Mouse (Mus musculus) ovary, postnatal 14 days (tissue): Measurements from ENCODE around the gene Kpna1.
"Not testable (repeated sequence)": the region's sequence is repeated elsewhere in the genome, so short reads cannot be mapped to it uniquely, and the experiment has no call there.

Experiments used
- DNase-seq: peaks from one replicate; pipeline ENCODE4 v3.0.0; 2022; ENCODE audit warnings: low spot score

Gene Kpna1

DNA sequence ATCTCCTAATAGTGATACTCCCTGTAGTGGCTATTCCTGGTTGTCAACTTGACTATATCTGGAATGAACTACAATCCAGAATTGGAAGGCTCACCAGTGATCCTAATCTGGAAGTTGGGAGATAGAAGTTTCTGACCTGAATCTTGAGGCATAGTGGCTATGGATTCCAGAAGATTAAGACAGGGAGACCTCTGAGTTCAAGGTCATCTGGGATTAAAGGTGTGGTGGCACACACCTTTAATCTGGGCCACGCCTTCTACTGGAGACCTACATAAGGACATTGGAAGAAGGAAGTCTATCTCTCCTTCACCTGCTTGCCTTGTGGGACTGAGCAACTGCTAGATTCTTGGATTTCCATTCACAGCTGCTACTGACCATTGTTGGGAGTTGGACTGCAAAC is at the start of gene Kpna1:
TSS of gene Kpna1 (plus strand) at position 301 of the 400 bp plus-strand sequence.
- DNase-seq, result not testable (repeated sequence)

DNA sequence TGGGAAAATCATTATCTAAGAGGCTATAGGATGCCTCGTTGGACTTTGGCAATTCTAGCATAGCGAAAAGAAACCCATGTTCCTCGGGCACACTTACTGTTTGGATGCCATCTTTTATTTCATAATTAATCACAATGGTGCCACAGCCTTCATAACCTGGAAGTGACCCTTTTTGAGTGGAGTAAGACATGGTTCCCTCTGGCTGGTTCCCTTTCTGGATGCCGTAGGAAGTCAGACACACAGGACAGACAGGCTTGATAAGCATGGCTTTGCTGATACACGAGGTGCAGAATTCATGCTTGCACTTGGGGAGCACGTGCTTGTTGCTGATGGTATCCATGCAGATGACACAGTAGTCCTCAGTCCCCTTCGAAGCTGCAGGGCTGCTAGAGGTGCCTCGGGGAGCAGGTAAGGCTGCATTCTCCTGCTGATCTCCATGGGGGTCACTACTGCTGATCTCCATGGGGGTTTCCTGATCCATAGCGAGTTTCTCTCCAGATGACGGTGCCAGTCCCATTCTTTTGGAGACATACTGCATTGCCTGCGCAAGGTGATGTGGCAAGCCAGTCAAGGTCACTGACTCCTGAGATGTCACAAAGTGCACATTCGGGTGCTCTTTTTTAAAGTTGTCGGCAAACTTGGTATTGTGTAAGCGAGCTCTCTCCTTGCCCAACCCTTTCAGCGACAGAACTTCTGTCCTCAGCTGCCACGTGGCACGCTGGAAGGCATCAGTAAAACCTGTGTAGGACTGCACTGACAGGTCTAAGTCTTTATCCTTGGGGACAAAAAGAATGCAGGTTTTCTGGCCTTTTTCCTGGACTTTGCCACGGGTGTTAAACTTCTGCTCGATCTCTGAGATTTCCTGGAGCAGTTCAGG is 46.1 kb upstream of the Kpna1 start:
- no peak for DNase-seq

DNA sequence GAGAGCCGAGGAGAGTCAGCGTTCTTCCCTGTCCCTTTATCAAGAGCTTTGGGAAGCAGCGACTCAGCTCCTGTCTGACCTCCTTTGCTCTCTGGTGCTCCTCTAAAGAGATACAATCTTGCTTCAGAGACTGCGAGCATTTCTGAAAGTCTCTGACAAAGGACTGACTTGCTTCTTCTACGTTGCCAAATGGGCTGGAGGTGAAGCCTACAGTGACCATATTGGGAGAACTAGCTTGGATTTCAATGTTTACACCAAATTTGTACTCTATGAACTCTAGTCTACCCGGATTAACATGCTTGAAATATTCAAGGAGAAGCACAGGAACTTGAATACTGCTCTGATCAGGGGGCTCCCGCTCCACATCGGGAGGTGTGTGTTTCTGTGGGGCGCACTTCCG is 45.4 kb upstream of the Kpna1 start:
- no peak for DNase-seq

DNA sequence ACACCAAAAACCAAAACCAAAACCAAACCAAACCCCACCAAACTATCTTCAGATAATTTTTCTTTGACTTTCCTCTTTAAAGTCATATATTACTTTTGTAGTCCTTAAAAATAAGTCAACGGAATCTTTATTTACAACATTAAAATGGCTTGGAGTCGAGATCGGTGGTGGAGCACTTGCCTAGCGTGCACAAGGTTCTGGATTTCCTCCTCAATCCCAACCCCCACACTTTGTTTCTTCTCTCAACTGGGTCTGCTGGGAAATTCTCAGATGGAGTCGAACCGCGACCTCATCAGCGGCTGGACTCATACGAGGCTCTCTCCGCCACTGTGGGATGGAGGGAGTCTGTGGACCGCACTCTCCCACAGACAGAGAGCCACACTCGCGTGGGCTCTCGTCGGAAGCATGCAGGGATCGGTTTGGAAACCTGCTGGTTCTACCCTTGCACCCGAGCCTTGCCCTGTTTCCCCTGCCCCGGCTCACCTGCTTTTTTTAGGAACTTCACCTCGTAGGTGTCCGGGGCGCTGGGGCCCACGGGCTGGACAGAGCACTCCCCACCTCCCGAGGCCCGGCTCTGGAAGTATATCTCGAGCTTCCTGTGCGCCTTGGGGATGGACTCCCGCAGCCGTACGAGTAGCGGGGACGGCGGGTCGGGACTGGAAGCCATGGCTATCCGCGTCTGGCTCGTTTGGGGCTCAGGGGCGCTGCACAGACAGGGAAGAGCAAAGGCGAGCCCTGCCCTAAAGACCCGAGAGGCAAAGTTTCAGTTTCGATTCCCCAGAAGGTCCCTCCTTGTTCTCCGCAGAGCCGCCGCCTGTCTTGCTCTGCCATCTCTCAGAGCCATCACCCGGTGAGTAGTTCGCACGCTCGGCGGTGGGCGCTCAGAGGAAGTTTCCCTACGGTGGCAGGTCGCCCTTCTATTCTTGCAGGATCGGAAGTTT is 40.1 kb upstream of the Kpna1 start, which contains the start of the genes Parp9 and Dtx3l:
TSS of gene Parp9 (plus strand) at position 260 of the 941 bp plus-strand sequence.
TSS of gene Dtx3l (minus strand) at position 941 of the 941 bp plus-strand sequence.
- DNase-seq, result peak; percentile 54

DNA sequence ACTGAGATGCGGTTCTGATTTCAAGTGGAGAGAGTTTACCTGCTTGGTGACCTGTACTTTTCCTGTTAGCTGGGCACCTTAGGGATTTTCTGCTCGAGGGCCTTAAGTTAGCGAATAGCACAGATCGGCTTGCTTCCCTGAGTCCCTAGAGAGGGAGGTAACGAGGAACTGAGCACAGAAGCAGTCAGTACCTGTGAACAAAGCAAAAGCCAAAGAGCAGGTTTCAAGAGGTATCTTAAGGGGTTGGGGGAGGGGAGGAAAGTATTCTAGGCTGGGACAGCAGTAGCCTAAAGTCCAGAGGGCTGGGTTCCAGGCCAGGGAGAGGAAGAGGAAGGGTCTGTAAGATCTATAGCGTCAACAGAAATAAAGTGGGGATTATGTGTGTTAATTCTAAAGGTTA is 39.3 kb upstream of the Kpna1 start:
- no peak for DNase-seq

DNA sequence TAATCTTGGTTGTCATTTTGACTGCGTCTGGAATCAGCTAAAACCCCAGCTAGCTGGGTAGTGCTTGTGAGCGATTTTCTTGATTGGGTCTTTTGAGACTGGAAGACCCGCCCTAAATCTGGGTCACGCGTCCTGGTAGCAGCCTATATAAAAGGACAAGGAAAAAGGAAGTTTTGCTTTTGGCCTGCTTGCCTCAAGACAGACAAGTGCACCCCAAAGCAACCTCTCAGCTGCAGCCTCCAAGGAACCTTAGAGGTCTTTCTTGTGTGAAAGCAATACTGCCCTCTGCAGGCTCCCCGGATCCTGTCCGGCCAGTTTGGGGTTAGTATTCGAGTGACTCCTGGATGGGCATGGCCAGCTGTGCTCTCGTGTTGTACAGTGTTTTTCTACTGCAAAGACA is 38.9 kb upstream of the Kpna1 start:
- peak; percentile 75 for DNase-seq

DNA sequence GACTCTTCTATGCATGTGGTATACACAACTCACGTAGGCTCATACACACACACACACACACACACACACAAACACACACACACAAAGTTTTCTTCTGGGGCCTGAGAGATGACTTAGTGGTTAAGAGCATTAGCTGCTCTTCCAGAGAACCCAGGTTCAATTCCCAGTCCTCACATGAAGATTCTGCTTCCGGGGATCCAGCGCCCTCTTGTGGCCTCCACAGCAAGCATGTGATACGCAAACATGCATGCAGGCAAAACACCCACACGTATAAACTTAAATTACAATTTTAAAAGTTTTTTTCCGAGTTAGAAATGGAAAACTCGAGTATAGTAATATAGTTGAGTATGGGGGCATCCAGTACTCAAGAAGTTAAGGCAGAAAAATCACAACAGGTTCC is 37.2 kb upstream of the Kpna1 start:
- DNase-seq, result no peak

DNA sequence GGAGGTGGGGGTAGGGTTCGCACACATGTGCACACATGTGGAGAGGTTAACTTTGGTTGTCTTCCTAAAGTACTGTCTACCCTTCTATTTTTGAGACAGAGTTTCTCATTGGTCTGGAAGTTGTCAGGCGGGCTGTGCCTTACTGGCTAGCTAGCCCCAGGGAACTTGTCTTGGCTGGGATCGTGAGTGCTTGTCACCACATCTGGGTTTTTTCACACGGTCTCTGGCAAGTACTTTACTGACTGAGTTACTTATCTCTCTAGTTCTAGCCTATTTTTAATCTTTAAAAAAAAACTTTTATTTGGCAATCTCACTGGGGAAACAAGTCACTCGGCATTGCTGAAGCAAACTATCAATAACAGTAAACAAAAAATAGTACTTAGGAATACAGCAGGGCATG is 29.3 kb upstream of the Kpna1 start:
- DNase-seq, result no peak

DNA sequence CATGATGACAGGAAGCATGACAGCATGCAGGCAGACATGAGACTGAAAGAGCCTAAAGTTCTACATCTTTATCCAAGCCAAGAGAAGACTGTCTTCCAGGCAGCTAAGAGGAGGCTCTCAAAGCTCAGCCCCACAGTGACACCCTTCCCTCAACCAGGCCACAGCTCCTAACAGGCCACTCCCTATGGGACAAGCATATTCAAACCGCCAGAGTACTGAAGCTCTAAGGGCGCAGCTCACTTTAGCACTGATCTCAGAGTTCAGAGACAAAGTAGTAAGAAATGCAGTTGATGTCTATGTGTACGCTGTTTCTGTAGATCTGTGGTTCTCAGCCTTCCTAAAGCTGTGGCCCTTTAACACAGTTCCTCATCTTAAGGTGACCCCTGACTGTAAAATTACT is 27.3 kb upstream of the Kpna1 start:
- no peak for DNase-seq

DNA sequence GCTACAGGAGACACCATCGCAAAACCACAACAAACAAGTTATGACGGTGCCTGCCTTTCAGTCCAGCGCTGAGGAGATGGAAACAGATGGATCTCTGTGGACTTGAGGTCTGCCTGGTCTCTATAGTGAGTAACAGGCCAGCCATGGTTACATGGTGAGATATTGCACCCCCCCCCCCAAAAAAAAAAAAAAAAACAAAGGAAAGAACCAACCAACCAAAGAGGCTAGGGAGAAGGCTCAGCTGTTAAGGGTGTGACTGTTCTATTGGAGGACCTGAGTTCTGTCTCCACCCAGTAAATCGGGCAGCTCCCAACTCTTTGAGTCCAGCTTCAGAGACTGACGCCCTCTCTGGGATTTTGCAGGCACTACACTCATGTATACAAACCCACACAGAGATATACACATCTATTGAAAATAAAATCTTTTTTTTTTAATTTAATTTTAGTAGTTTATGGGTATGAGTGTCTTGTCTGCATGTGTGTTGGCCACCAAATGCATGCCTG is 25.9 kb upstream of the Kpna1 start:
- DNase-seq, result no peak

DNA sequence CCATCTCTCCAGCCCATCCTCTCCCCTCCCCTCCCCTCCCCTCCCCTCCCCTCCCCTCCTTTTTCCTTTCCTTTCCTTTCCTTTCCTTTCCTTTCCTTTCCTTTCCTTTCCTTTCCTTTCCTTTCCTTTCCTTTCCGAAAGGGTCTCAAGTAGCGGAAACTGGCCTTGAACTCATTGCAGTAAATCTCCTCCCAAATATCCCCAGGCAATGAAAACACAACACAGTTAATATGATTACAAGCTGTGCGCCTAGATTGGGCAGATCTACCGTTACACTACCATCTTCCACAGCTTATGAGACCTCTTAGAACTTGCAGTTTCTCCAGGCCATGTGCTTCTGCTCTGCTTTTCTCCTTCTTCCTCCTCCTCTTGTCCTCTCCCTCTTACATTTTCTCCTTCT is 12.6 kb upstream of the Kpna1 start:
- DNase-seq, result not testable (repeated sequence)

DNA sequence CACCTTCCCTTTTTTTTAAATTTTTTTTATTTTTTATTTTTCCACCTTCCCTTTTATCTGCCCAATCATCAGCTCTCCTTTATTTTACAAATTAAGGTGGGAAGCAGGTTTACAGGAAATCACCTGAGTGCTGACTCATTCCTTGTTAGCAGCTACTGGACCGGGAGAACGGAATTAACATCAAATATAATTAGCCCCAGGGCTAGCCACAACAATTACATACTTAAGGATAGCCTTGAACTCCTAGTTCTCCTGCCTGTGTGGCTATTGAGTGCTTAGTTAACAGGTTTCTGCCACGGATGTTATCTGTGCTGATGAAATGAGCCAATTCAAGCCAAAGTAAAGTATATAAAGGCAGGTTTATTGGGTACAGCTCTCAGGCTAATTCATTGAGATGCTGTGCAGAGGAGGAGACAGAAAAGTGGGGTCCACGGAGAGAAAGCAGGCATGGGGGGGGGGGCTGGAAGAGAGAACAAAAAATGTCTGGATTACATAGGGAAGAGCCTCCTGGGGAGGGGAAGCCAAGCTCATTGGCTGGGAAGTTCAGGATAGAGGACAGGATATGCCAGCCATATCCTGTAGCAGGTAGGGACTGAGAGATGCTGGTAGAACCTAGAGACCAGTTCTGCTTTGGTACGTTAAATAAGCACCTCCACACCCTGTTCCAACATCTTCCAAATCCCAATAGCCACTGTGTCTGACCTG is 12.0 kb upstream of the Kpna1 start:
- DNase-seq, result no peak

DNA sequence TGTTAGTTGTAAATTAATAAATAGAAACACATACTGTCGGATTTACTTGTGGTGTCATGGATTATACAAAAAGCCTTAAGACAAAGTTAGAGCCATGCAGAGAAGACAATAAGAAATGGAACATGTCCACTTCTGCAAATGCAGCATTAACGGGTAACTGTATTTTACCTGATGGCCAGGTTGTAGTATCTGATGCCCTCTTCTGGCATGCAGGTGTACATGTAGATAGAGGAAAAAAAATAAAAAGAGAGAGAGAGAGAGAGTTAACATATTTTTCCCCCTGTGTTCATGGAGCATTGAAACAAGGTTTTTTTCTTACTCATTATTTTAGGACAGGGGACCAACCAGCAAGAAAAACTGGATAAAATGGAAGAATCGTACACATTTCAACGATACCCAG is 11.2 kb upstream of the Kpna1 start:
- no peak for DNase-seq

DNA sequence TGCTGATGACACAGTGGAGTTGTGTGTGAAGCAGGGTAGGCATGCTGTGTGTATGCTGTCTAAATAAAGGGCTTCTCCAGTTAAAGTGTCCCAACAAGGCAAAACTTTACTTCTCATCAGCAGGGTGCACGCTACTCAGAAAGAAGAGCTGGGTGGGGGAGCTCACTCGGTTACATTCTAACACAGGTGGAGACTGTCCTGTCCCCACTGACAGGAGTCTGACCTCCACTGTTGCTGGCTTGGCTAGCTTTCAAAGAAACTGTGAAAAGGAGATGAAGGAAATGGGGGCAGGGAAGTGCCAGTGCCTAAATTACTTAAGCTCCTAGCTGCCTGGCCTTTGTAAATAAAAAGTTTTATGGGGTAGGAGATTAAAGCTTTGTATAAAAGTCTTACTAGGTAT is 10.4 kb upstream of the Kpna1 start:
- no peak for DNase-seq

DNA sequence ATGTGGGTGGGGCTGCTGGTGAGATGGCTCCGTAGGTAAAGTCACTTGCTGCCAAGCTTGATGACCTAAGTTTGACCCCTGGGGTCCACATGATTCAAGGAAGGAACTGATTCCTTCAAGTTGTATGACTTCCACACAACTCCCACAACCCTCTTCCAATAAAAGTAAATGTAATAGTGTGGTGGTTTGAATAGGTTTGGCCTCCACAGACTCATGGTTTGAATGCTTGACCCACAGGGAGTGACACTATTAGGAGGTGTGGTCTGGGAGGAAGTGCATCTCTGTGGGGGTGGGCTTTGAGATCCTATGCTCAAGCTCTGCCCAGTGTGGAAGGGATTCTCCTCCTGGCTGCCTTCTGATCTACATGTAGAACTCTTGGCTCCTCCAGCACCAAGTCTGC is 4.5 kb upstream of the Kpna1 start:
- DNase-seq, result no peak

DNA sequence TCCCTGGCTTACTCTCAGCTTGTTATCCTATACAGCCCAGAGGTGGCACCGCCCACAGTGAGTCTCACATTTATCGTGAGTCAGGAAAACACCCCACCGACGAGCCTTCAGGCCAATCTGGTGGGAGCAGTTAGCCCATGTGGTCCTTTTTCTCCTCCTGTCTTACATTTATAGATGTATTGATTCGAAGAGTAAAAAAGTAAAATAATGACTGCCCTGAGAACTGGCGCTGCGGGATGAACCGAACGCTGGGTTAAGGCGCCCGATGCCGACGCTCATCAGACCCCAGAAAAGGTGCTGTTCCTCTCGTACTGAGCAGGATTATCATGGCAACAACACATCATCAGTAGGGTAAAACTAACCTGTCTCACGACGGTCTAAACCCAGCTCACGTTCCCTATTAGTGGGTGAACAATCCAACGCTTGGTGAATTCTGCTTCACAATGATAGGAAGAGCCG is 2.8 kb downstream of the Kpna1 start:
- peak; percentile 100 for DNase-seq

DNA sequence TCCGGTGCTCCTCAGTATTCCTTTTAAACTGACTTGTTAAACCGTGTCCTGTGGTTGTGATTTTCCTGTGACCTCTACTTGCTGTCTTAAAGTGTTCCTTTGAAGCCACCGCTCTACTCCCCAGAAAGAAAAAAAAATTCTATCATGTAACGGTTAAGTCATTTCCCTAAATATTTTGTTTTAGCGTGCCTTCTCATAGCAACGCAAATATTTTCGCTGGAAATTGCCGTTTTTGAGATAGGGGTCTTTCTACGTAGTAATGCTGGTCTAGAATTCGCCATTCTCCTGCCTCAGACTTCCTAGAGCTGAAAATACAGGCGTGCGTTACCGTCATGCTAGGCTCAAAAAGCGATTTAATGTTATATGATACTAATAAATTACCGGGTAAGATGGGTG is 4.0 kb downstream of the Kpna1 start:
- DNase-seq, result no peak

DNA sequence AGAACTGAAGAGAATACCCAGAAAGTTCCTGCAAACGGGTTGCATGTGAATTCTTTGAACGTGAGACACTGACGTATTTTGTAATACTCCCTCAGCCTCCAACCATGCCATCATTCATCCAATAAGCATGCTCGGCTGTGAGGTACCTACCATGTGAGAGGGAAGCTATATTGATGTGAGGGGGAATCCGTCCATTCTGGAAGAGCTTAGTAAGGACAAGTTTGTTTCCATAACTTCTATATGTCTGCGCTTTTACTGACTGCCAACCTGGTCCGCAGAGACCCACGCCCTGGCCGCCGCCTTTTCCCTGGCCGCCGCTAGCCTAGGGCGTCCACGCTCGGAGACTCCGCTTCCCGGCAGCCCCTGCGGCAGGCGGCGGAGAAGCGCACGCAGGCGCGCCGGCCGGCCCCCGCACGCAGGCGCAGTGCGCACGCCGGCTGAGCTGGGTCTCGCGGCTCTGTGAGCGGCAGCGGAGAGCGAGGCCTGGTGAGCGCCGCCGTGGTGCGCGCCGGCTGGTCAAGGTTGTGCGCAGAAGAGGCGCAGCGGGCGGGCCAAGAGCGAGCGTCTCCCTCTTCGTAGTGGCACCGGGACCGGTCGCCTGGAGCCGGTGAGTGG is 4.5 kb downstream of the Kpna1 start:
- peak; percentile 91 for DNase-seq

DNA sequence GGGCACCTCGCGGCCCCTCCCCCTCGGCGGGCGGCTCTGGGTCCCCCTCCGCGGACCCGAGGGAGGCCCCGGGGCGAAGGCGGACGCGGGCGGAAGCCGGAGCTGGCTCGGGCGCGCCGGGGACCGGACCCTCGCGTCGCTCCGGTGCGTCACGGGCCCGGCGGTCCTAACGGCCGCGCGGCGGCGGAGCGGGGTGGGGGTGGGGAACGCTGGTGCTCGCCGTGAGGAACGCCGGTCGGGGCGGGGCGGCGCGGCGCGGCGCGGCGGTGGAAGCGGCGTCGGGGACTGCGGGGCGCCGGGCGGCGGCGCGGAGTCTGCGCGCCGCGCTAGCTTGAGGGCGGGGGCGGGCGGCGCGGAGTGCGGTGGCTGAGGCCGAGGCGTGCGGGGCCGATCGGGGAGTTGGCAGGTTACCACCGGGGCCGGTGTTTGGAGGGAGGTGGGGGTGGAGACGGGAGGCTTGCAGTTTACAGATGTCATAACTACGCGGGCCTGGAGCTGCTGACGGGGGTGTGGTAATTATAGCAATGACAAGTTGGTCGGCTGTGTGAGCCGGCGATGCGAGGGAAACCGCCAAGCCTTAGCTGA is 5.1 kb downstream of the Kpna1 start:
- peak; percentile 37 for DNase-seq

DNA sequence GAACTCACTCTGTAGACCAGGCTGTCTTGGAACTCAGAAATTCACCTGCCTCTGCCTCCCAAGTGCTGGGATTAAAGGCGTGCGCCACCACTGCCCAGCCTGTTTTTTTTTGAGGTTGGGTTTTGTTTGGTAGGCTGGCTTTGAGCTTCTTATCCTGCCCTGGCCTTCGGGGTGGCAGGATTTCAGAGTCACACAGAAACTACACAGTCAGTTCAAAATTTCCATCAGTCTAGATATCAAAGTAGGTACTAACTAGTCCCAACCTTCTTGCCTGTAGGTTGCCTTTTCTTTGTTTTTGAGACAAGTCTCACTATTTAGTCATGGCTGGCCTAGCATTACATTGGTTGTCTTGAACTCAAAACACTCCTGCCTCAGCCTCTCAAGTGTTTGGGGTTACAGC is 5.9 kb downstream of the Kpna1 start:
- DNase-seq, result no peak

DNA sequence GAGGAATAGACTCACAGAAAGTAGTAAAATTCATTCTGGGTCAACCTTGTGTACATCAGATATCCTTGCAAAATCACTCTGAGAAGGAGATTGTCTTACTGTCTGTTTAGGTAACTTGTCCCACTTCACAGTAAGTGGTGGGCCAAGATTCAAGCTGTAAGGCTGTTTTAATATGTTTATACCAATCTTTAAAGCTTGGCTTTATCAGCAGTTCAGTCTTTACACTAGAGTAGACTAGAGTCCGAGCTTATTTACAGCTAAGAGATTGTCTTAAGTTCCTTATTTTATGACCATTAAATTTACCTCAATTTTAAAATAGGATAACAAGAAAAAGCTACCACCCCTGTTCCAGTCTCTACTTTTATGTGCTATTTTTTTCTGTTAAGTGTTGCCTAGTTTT is 9.4 kb downstream of the Kpna1 start:
- DNase-seq, result no peak
